Mouse (Mus musculus): ENCODE data around the gene Smndc1.

Gene Smndc1

GRCm38 (mm10) chr19:53390495-53391007 lies at the start of gene Smndc1:
Gene Smndc1 (minus strand): TSS chr19:53390578.
- DNase-seq (ENCODE audit: low read depth, low spot score), result peak; percentile 100

GRCm38 (mm10) chr19:53439340-53439739 lies 49.0 kb upstream of the Smndc1 start:
- no peak for DNase-seq (ENCODE audit: low read depth, low spot score)

- no peak for DNase-seq (ENCODE audit: low read depth, low spot score)
Observed at GRCm38 (mm10) chr19:53437991-53438390, 47.6 kb upstream of the Smndc1 start.

- DNase-seq (ENCODE audit: low read depth, low spot score), result no peak
Observed at GRCm38 (mm10) chr19:53437311-53437958, 47.1 kb upstream of the Smndc1 start.

GRCm38 (mm10) chr19:53433949-53434689 lies 43.7 kb upstream of the Smndc1 start:
- DNase-seq (ENCODE audit: low read depth, low spot score), result no peak

GRCm38 (mm10) chr19:53431003-53431402 lies 40.6 kb upstream of the Smndc1 start:
- no peak for DNase-seq (ENCODE audit: low read depth, low spot score)

- no peak for DNase-seq (ENCODE audit: low read depth, low spot score)
Observed at GRCm38 (mm10) chr19:53430356-53430755, 40.0 kb upstream of the Smndc1 start.

GRCm38 (mm10) chr19:53427817-53428216 lies 37.4 kb upstream of the Smndc1 start:
- DNase-seq (ENCODE audit: low read depth, low spot score), result no peak

- no peak for DNase-seq (ENCODE audit: low read depth, low spot score)
Observed at GRCm38 (mm10) chr19:53427346-53427745, 37.0 kb upstream of the Smndc1 start.

GRCm38 (mm10) chr19:53425824-53426223 lies 35.4 kb upstream of the Smndc1 start:
- no peak for DNase-seq (ENCODE audit: low read depth, low spot score)

- no peak for DNase-seq (ENCODE audit: low read depth, low spot score)
Observed at GRCm38 (mm10) chr19:53424629-53425028, 34.3 kb upstream of the Smndc1 start.

GRCm38 (mm10) chr19:53423816-53424465 lies 33.6 kb upstream of the Smndc1 start:
- peak; percentile 64 for DNase-seq (ENCODE audit: low read depth, low spot score)

- peak; percentile 85 for DNase-seq (ENCODE audit: low read depth, low spot score)
Observed at GRCm38 (mm10) chr19:53423341-53423753, 33.0 kb upstream of the Smndc1 start.

GRCm38 (mm10) chr19:53422358-53423308 lies 32.3 kb upstream of the Smndc1 start:
- DNase-seq (ENCODE audit: low read depth, low spot score), result peak; percentile 56

GRCm38 (mm10) chr19:53421583-53422188 lies 31.3 kb upstream of the Smndc1 start:
- no peak for DNase-seq (ENCODE audit: low read depth, low spot score)

- DNase-seq (ENCODE audit: low read depth, low spot score), result peak; percentile 94
Observed at GRCm38 (mm10) chr19:53420924-53421582, 30.7 kb upstream of the Smndc1 start.

- peak; percentile 94 for DNase-seq (ENCODE audit: low read depth, low spot score)
Observed at GRCm38 (mm10) chr19:53419834-53420233, 29.5 kb upstream of the Smndc1 start.

GRCm38 (mm10) chr19:53415198-53415597 lies 24.8 kb upstream of the Smndc1 start:
- peak; percentile 46 for DNase-seq (ENCODE audit: low read depth, low spot score)

GRCm38 (mm10) chr19:53414650-53415049 lies 24.3 kb upstream of the Smndc1 start:
- no peak for DNase-seq (ENCODE audit: low read depth, low spot score)

Measured in ZHBTc4 (cell line).